Mouse (Mus musculus) kidney, postnatal 25 days (tissue): ENCODE measurements at regions not wholly inside any gene's neighbourhood (a gene's known extent, or its start where the extent isn't known, plus 50 kb on each side); places are given as distances from the start of the nearest gene placed in this dataset.

Source experiments
- DNase-seq, 2 experiments: peaks; one replicate each; pipeline ENCODE4 v3.0.0; 2021; ENCODE audit warnings: mixed read lengths in 2 of 2

GRCm38 (mm10) chr2:92544364-92545151, 54.9 kb upstream of the Chst1 start:
- peak; percentile 5 to 57 for DNase-seq

DNA sequence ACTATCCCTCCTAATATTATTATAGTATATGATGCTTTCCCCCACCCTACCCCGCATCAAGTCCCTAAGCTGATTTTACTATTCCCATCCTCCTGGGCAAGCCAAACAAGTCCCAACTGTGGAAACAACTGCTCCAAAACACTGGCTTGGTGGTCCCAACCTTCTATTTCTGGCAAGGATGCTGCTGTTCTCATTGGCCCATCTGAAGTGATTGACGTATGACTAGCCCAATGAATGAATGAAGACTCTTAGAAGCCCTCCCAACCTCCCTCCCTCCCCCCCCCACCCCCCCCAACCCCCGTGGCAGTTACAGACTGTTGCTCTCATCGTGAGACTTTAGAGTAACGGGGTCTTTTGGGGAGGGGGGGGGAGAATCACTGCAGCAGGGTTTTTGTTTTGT, 58.7 kb upstream of the Chst1 start:
- no peak for DNase-seq

GRCm38 (mm10) chr2:92531996-92532395, 67.5 kb upstream of the Chst1 start:
- no peak for DNase-seq

- DNase-seq = no peak
These were observed 68.8 kb upstream of the Chst1 start for GRCm38 (mm10) chr2:92530677-92531076.

GRCm38 (mm10) chr2:92529670-92530322, 69.5 kb upstream of the Slc35c1 start:
- no peak for DNase-seq

- DNase-seq = peak; percentile 89 to 96
These were observed 68.8 kb upstream of the Slc35c1 start for GRCm38 (mm10) chr2:92529071-92529641.

- DNase-seq = peak in 1 of 2 experiments; percentile 6
These were observed 67.9 kb upstream of the Slc35c1 start for GRCm38 (mm10) chr2:92528119-92528830.

- DNase-seq = no peak
These were observed 66.5 kb upstream of the Slc35c1 start for GRCm38 (mm10) chr2:92526676-92527395.

DNA sequence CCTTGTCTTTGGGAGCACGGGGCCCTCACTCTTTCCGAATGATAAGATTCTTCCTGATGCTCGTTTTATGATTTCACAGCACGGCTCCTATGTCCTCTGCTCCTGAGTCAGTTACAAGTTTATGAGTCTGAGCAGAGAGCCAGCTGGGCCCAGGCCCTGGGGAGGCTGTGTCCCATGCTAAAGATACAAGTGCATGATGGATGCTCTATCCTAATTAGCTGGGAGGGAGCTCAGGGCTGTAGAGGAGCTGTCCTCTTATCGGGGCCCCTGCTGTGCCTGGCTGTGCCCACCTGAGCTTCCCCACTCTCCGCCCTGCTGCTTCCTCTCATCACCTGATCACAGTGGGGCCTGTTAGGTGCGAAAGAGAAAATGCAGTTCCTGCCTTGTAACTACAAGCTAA, 65.3 kb upstream of the Slc35c1 start:
- no peak for DNase-seq

DNA sequence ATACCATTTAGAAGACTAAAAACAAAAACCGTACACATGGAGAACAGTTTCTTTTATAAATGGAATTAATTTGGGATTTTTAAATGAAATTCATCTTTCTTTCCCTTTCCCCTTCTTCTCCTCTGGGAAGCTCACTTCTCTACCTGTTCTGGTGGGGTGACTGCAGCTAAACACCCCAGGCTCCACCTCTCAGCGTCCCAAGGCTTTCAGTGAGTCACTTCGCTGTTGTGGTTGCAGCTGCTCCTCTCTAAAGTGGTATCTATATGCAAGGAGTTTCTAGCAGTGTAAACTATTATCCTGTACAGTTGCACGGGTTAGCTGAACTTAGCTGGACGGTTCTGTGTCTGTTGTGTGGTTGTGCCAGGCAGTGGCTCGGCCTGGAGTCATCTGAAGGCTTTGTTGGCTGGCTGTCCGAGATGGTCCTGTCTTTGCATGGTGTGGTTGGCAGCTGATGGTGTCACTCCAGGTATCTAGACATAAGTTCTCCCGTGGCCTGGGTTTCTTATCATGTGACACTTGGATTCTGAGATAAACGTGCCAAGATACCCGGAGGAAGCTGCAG, 64.8 kb upstream of the Slc35c1 start:
- DNase-seq = no peak

DNA sequence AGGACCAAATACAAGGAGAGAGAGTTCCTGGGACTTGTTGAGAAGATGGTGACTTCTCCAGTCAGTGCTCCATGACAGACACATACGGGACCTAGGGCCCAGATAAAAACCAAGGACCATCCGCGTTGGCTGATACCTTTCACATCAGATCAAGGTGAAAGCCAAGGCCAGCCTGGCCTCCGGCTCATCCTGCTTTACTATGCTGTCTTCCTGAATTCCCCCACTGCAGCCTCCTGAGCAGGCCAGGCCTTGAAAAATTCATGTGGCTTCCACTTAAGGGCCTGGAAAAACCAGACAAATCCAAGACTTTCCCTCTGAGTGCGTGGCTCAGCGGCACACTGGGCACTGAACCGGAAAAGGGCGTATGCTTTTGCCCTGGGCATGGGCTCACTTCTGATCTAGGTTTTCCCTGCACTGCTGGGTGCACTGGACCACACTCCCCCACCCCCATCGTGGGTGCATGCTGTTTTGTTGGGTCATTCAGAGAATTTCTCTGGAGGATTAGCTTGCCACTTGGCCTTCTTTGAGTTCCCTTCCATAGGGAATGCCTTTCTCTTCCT, 64.1 kb upstream of the Slc35c1 start:
- DNase-seq = peak in 1 of 2 experiments; percentile 13

- DNase-seq = no peak
These were observed 63.1 kb upstream of the Slc35c1 start for GRCm38 (mm10) chr2:92523321-92523895.

- DNase-seq = peak; percentile 45 to 65
These were observed 61.2 kb upstream of the Slc35c1 start for GRCm38 (mm10) chr2:92521527-92521926.

DNA sequence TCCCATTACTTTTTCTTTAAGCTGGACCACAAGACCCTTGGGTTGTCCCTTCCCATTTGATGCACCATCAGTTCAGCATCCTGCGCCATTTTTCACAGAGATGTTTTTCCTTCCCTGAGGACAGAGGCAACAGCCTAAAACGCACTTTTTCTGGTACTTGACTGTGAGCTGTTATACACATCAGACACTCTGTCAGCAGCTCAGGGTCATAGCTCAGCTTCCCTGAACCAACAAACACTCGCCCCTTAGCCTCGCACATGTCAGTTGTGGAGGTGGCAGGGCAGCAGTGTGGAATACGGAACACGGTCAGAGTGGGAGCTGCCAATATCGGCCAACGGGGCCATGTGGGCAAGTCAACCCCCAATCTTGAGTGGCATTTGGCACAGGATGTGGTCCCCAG, 59.1 kb upstream of the Slc35c1 start:
- DNase-seq = no peak

- no peak for DNase-seq
These were observed 58.6 kb upstream of the Slc35c1 start for GRCm38 (mm10) chr2:92518891-92519290.

- DNase-seq = no peak
These were observed 54.6 kb upstream of the Slc35c1 start for GRCm38 (mm10) chr2:92514961-92515360.

GRCm38 (mm10) chr2:92511771-92512744, 51.7 kb upstream of the Slc35c1 start:
- no peak for DNase-seq
